Mouse (Mus musculus): Measurements from ENCODE around the gene Selenoh.

DNA sequence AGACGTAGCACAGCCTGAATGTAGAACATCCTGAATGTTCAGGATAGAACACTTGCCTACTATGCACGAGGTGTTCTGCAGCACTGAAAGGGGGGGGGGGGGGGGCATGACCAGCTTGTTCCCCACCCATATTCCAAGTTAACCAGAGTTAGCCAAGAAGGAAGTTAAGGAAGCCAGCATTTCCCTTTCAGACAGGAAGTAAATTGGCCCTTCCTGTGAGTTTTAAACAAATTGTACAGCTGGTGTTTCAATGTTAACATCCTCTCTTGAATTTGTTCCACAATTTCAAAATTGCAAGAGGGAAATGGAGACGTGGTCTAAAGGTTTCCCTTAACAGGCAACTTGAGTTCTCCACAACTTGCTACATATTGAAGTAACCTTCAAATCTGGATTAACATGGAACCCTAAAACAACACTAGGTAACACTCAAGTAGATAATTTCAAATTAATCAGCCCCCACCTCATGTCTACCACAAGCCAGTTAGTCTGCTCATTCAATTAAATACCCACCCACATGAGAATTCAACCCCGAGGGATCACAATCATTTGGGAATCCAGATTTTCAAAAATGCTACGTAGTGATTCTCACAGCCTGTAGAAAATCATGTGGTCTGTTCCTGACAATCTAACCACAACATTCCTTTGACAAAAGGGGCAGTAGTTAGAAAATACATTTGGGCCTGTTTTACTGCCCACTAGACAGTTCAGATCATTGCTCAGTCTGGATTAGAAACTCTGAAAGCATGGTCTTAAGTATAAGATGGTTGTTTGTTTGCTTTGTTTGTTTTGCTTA is 31.9 kb downstream of the Selenoh start:
- TF ChIP-seq GATA1 (IDR thresholded peaks at IDR 0.05; ENCODE audit: low read length) (no peak), TAL1 (IDR thresholded peaks at IDR 0.05; ENCODE audit: low read length) (no peak)

All from erythroblast, embryonic 14.5 days (primary cell).